Mouse (Mus musculus): ENCODE data around the gene Popdc2. TPM values are rescaled to one million over a fixed set of nuclear protein-coding genes. Genes with fewer than 3 reads are reported as not detected.

Popdc2 gene
- polyA plus RNA-seq, 1 experiment from 2014 or later: 3.5 TPM

GRCm38 (mm10) chr16:38371705-38372296, 9.8 kb downstream of the Popdc2 start:
- 0 out of 2 replicates have a peak, but pooled peaks have one; percentile 6 for ATAC-seq (ENCODE audit: low FRiP score, low read depth)
- Histone ChIP-seq H3K9me3 (no peaks in the 10 kb centered on the region), H3K36me3 (no peaks in the 10 kb centered on the region), H3K4me1 (peaks cover 16% of the 10 kb centered on the region), H3K4me3 (no peak overlapping the region), H3K9ac (no peak overlapping the region), H3K27me3 (no peaks in the 10 kb centered on the region), H3K4me2 (replicated peaks) (no peak overlapping the region), H3K27ac (no peak overlapping the region)
- WGBS: 84% methylated on average over 15 of the region's 15 CpGs

DNA sequence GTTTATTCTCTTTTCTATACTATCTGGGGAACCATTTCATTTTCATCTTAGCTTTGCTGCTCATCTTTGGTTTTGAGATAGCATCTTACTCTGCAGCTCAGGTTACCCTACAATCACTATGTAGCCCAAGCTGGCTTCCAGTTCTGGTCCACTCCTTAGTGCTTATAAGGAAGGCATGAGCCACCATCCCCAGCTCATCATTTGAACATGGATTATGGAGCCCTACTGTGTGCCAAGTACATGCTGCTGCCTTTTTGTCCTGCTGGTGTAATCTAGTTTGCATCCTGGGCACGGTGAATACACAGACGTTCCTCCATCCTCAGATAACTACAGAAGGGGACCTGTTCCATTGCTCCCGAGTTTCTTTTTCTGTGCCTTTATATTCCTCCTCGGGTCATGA, 10.9 kb downstream of the Popdc2 start:
- Histone ChIP-seq H3K27ac (no peak overlapping the region), H3K4me3 (no peak overlapping the region), H3K4me2 (replicated peaks) (no peak overlapping the region), H3K9me3 (no peaks in the 10 kb centered on the region), H3K27me3 (no peaks in the 10 kb centered on the region), H3K9ac (no peak overlapping the region), H3K36me3 (no peaks in the 10 kb centered on the region), H3K4me1 (peaks cover 19% of the 10 kb centered on the region)
- WGBS: 88% methylated on average over 4 of the region's 4 CpGs
- ATAC-seq (ENCODE audit: low FRiP score, low read depth): no peak

GRCm38 (mm10) chr16:38373439-38373838, 11.4 kb downstream of the Popdc2 start:
- no peak for ATAC-seq (ENCODE audit: low FRiP score, low read depth)
- H3K4me2 ChIP-seq (replicated peaks): no peak overlapping the region
- no peak overlapping the region for H3K9ac ChIP-seq
- H3K27ac ChIP-seq: no peak overlapping the region
- H3K9me3 ChIP-seq: no peaks in the 10 kb centered on the region
- H3K27me3 ChIP-seq: no peaks in the 10 kb centered on the region
- H3K4me1 ChIP-seq: peaks cover 17% of the 10 kb centered on the region
- 81% methylated on average over 10 of the region's 10 CpGs for WGBS
- no peaks in the 10 kb centered on the region for H3K36me3 ChIP-seq
- no peak overlapping the region for H3K4me3 ChIP-seq

DNA sequence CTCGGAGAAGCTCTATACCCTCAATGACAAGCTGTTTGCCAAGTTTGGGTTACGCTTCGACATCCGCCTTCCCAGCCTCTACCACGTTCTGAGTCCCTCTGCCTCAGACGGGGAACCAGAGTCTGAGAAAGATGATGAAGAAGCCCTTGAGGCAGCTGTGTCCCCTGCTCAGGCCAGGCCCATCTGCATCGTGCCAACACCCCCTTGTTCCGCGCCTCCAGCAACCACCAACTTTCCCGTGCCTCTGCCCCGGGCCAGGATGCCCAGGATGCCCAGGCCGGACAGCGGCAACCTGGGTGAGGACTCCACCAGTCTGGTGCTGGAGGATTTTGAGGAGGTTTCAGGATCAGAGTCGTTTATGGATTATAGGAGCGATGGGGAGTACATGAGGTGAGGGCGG, 11.9 kb downstream of the Popdc2 start:
- Histone ChIP-seq H3K4me1 (peaks cover 16% of the 10 kb centered on the region), H3K9me3 (no peaks in the 10 kb centered on the region), H3K4me2 (replicated peaks) (no peak overlapping the region; the same call in 1 of the 2 replicates), H3K4me3 (no peak overlapping the region), H3K36me3 (no peaks in the 10 kb centered on the region), H3K27ac (no peak overlapping the region), H3K9ac (no peak overlapping the region), H3K27me3 (no peaks in the 10 kb centered on the region)
- ATAC-seq (ENCODE audit: low FRiP score, low read depth): no peak
- WGBS: 85% methylated on average over 16 of the region's 16 CpGs

DNA sequence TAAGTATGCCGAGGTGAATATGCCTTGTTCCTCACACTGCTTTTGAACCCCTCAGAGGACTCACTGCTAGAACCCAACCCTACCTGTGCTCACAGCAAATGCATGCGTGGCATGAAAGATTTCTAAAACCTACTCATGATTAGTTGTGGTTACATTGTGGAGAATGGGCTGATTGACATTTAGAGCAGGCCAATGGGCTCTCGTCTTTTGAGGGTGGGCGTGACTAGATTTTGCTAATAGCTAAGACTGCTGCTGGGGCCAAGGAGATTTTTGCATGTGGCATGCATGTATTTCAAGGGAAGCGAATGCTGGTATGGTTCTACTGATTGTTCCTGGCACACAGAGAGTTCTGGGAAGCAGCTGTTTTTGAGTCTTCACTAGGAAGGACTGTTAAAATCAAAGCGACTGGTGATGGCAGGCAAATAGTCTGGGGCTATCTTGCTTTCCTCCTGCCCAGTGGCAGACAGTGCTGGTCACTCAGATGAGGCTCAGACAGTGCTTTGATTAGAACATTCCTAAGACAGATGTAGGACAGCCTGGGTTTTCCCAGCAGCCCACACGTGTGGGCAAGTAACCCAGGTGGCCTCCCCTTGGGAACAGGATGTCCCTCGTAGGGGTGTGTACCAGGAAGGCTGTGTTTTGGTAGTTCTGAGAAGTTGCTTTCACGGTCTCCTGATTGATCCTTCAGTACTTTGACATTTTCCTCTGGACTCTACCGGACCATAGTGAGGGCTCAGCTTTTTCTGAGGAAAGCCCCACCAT, 12.6 kb downstream of the Popdc2 start:
- ATAC-seq (ENCODE audit: low FRiP score, low read depth): no peak
- Histone ChIP-seq H3K27ac (no peak overlapping the region), H3K36me3 (no peaks in the 10 kb centered on the region), H3K4me2 (replicated peaks) (no peak overlapping the region), H3K9ac (no peak overlapping the region), H3K9me3 (no peaks in the 10 kb centered on the region), H3K4me3 (no peak overlapping the region), H3K4me1 (peaks cover 14% of the 10 kb centered on the region), H3K27me3 (no peaks in the 10 kb centered on the region)
- WGBS: 77% methylated on average over 10 of the region's 10 CpGs

DNA sequence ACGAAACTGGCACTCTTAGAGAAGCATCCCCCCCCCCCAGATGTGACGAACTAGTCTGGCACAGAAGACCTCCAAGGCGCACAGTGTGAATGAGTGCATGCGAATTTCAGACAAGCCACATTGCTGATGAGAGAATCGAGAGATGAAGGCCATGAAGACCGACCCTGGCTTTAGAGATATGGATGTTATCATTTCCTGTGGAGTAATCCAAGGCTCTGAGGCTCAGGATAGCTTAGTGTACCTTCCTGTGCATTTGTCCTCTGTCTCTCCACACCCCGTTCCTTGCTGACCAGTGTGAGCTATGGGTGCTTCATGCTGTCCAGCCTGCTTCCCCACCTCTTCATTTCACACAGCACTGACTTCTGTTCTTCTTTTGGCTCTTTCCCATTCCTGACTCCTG, 13.2 kb downstream of the Popdc2 start:
- Histone ChIP-seq H3K9ac (0 out of 2 replicates have a peak overlapping the region, but pooled peaks have one; percentile 19), H3K4me1 (peaks cover 15% of the 10 kb centered on the region), H3K27me3 (no peaks in the 10 kb centered on the region), H3K27ac (no peak overlapping the region), H3K9me3 (no peaks in the 10 kb centered on the region), H3K4me2 (replicated peaks) (no peak overlapping the region), H3K4me3 (no peak overlapping the region), H3K36me3 (no peaks in the 10 kb centered on the region)
- no peak for ATAC-seq (ENCODE audit: low FRiP score, low read depth)
- whole genome bisulfite sequencing: 82% methylated on average over 7 of the region's 7 CpGs

GRCm38 (mm10) chr16:38376163-38376840, 14.3 kb downstream of the Popdc2 start:
- H3K4me3 ChIP-seq: peak overlapping the region; percentile 25
- peak overlapping the region; percentile 63; the same call in 1 of the 2 replicates for H3K27ac ChIP-seq
- peak overlapping the region; percentile 55 for H3K4me2 ChIP-seq (replicated peaks)
- no peaks in the 10 kb centered on the region for H3K36me3 ChIP-seq
- H3K27me3 ChIP-seq: no peaks in the 10 kb centered on the region
- 44% methylated on average over 16 of the region's 17 CpGs for WGBS
- H3K4me1 ChIP-seq: peaks cover 15% of the 10 kb centered on the region
- no peaks in the 10 kb centered on the region for H3K9me3 ChIP-seq
- peak; percentile 82; the same call in 1 of the 2 replicates for ATAC-seq (ENCODE audit: low FRiP score, low read depth)
- peak overlapping the region; percentile 60 for H3K9ac ChIP-seq

GRCm38 (mm10) chr16:38376841-38377249, 14.8 kb downstream of the Popdc2 start:
- peak overlapping the region; percentile 25 for H3K4me3 ChIP-seq
- H3K4me2 ChIP-seq (replicated peaks): peak overlapping the region; percentile 55
- no peaks in the 10 kb centered on the region for H3K9me3 ChIP-seq
- peak overlapping the region; percentile 63; the same call in 1 of the 2 replicates for H3K27ac ChIP-seq
- peak overlapping the region; percentile 60; the same call in 1 of the 2 replicates for H3K9ac ChIP-seq
- peak; percentile 17; the same call in 1 of the 2 replicates for ATAC-seq (ENCODE audit: low FRiP score, low read depth)
- 59% methylated on average over 8 of the region's 8 CpGs for WGBS
- H3K27me3 ChIP-seq: no peaks in the 10 kb centered on the region
- H3K36me3 ChIP-seq: no peaks in the 10 kb centered on the region
- peaks cover 15% of the 10 kb centered on the region for H3K4me1 ChIP-seq

- WGBS: 74% methylated on average over 6 of the region's 6 CpGs
- ATAC-seq (ENCODE audit: low FRiP score, low read depth): no peak
These were observed 15.5 kb downstream of the Popdc2 start for GRCm38 (mm10) chr16:38377546-38377945.

GRCm38 (mm10) chr16:38378591-38378990, 16.6 kb downstream of the Popdc2 start:
- Histone ChIP-seq H3K9ac (no peak overlapping the region), H3K4me1 (peaks cover 15% of the 10 kb centered on the region), H3K4me3 (no peak overlapping the region), H3K27ac (no peak overlapping the region), H3K27me3 (no peaks in the 10 kb centered on the region), H3K4me2 (replicated peaks) (no peak overlapping the region), H3K36me3 (no peaks in the 10 kb centered on the region), H3K9me3 (no peaks in the 10 kb centered on the region)
- 56% methylated on average over 6 of the region's 6 CpGs for WGBS
- ATAC-seq (ENCODE audit: low FRiP score, low read depth): no peak; the same call in 1 of the 2 replicates

More at GRCm38 (mm10) chr16:38377546-38377945, 15.5 kb downstream of the Popdc2 start:
- Histone ChIP-seq H3K27ac (no peak overlapping the region), H3K36me3 (no peaks in the 10 kb centered on the region), H3K27me3 (no peaks in the 10 kb centered on the region), H3K4me1 (peaks cover 15% of the 10 kb centered on the region), H3K4me2 (replicated peaks) (no peak overlapping the region), H3K4me3 (no peak overlapping the region), H3K9me3 (no peaks in the 10 kb centered on the region), H3K9ac (no peak overlapping the region)

DNA sequence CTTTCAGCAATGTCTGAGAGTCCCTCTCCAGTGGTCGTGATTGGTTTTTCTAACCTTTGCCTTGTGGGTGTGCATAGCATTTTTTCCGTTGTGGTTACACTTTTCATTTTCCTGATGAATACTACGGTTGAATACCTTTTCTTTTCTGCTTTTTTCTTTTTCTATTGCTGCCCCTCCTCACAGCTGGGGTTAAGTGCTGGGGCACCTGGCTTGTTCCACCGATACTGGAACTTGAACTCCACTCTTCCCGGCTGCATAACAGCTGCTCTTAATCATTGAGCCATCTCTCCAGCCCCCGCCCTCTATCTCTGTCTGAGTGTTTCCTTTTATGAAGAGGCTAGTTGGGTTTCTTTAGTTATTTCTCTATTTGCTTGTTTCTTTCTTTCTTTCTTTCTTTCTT, 17.1 kb downstream of the Popdc2 start:
- Histone ChIP-seq H3K27ac (no peak overlapping the region), H3K9me3 (no peaks in the 10 kb centered on the region), H3K9ac (no peak overlapping the region), H3K4me2 (replicated peaks) (no peak overlapping the region), H3K4me1 (peaks cover 15% of the 10 kb centered on the region), H3K4me3 (no peak overlapping the region), H3K36me3 (no peaks in the 10 kb centered on the region), H3K27me3 (no peaks in the 10 kb centered on the region)
- ATAC-seq (ENCODE audit: low FRiP score, low read depth): no peak; the same call in 1 of the 2 replicates
- 21% methylated on average over 6 of the region's 6 CpGs for WGBS

DNA sequence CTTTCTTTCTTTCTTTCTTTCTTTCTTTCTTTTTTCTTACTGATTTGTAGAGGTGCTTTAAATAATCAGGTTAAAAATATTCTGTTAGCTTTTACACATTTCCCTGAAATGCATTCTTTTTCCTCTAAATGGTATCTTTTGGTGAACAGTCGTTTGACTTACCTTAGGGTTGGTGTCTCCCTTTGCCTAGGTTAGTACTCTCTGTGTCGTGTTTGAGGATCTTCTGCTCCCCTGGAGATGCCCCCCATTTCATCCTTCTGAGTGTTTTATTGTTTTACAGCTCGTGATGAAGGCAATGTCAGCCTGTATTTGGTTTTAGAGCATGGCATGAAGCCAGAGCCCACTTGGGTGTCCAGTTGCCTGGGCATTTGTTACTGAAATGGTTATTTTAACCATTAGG, 17.5 kb downstream of the Popdc2 start:
- H3K36me3 ChIP-seq: no peaks in the 10 kb centered on the region
- H3K27ac ChIP-seq: no peak overlapping the region; the same call in 1 of the 2 replicates
- H3K4me1 ChIP-seq: peaks cover 15% of the 10 kb centered on the region
- H3K4me3 ChIP-seq: no peak overlapping the region
- H3K4me2 ChIP-seq (replicated peaks): no peak overlapping the region
- no peak for ATAC-seq (ENCODE audit: low FRiP score, low read depth)
- 13% methylated on average over 3 of the region's 3 CpGs for WGBS
- H3K27me3 ChIP-seq: no peaks in the 10 kb centered on the region
- H3K9ac ChIP-seq: no peak overlapping the region
- H3K9me3 ChIP-seq: no peaks in the 10 kb centered on the region
